Mouse (Mus musculus) embryo, embryonic 11.5 days (tissue): ENCODE results near the gene Cuedc2.

ENCODE experiments used
- DNase-seq: peaks from one replicate; pipeline ENCODE4 v3.0.0-alpha.2; 2012; ENCODE audit warnings: low read depth, low spot score

Cuedc2 gene

GRCm38 (mm10) chr19:46338331-46338936 is at the start of gene Cuedc2:
Gene Cuedc2 (minus strand): TSS chr19:46338702.
- peak; percentile 93 for DNase-seq

- no peak for DNase-seq
Measured at GRCm38 (mm10) chr19:46382275-46382674, 43.8 kb upstream of the Cuedc2 start.

- DNase-seq: no peak
Measured at GRCm38 (mm10) chr19:46375891-46376290, 37.4 kb upstream of the Cuedc2 start.

- DNase-seq: no peak
Measured at GRCm38 (mm10) chr19:46375489-46375888, 37.0 kb upstream of the Cuedc2 start.

- DNase-seq: no peak
Measured at GRCm38 (mm10) chr19:46374477-46375088, 36.1 kb upstream of the Cuedc2 start.

- DNase-seq: no peak
Measured at GRCm38 (mm10) chr19:46369204-46369603, 30.7 kb upstream of the Cuedc2 start.

GRCm38 (mm10) chr19:46367798-46368590 is 29.5 kb upstream of the Cuedc2 start:
- no peak for DNase-seq

- no peak for DNase-seq
Measured at GRCm38 (mm10) chr19:46363294-46364009, 24.9 kb upstream of the Cuedc2 start.

GRCm38 (mm10) chr19:46362104-46362503 is 23.6 kb upstream of the Cuedc2 start:
- no peak for DNase-seq

- no peak for DNase-seq
Measured at GRCm38 (mm10) chr19:46358381-46358780, 19.9 kb upstream of the Cuedc2 start.

- DNase-seq: no peak
Measured at GRCm38 (mm10) chr19:46357344-46358280, 19.1 kb upstream of the Cuedc2 start.

- peak; percentile 68 for DNase-seq
Measured at GRCm38 (mm10) chr19:46356701-46357138, 18.2 kb upstream of the Cuedc2 start.

GRCm38 (mm10) chr19:46350168-46350932 is 11.8 kb upstream of the Cuedc2 start, which contains the start of gene 2310034G01Rik:
Gene 2310034G01Rik (minus strand): TSS chr19:46350302.
- no peak for DNase-seq

- no peak for DNase-seq
Measured at GRCm38 (mm10) chr19:46349550-46349949, 11.0 kb upstream of the Cuedc2 start.

GRCm38 (mm10) chr19:46348761-46349458 is 10.4 kb upstream of the Cuedc2 start:
- DNase-seq: no peak

GRCm38 (mm10) chr19:46347936-46348668 is 9.6 kb upstream of the Cuedc2 start:
- DNase-seq: no peak

- no peak for DNase-seq
Measured at GRCm38 (mm10) chr19:46347146-46347545, 8.6 kb upstream of the Cuedc2 start.

GRCm38 (mm10) chr19:46344710-46345419 is 6.4 kb upstream of the Cuedc2 start:
- no peak for DNase-seq
